Mouse (Mus musculus): ENCODE data around the gene Akt1s1. TPM values are rescaled to one million over a fixed set of nuclear protein-coding genes. Genes with fewer than 3 reads are reported as not detected.

The Akt1s1 gene
- polyA plus RNA-seq, 1 experiment = 930 TPM

DNA sequence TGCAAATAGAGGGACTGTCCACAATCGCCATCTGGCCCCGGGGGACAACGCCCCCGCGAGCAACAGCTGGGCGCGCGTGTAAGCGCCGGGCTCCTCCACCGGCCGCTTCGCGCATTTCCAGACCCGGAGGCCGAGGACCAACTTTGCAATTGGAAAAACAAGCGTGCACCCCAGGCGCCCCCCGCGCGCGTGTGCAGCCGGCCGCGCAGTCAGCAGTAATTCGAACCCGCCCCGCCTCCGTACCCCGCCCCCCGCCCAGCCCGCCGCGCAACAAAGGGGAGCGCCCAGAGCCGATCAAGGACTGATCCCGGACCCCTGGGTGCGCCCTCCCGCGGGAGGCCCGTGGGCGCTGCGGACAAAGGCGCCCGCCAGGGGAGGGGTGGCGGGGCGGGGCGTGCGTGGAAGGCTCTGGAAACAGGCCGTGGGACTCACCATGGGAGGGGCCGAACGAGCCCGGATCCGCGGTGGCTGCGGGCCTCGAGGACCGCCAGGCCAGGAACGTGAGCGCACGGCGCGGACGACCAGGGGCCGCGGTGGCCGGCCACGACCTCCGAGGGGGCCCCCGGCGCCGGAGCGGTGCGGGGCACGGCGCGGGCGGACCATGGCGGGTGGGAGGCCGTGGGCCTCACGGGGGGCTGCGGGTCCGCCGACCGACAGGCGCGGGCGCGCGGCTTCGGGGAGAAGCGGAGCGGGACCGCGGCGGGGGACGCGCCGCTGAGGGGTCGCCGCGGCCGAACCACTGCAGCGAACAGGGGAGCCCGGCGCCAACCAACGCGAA, 20.3 kb downstream of the Akt1s1 start:
- no peak for TF ChIP-seq GATA1 (IDR thresholded peaks at IDR 0.05; ENCODE audit: low read length)

DNA sequence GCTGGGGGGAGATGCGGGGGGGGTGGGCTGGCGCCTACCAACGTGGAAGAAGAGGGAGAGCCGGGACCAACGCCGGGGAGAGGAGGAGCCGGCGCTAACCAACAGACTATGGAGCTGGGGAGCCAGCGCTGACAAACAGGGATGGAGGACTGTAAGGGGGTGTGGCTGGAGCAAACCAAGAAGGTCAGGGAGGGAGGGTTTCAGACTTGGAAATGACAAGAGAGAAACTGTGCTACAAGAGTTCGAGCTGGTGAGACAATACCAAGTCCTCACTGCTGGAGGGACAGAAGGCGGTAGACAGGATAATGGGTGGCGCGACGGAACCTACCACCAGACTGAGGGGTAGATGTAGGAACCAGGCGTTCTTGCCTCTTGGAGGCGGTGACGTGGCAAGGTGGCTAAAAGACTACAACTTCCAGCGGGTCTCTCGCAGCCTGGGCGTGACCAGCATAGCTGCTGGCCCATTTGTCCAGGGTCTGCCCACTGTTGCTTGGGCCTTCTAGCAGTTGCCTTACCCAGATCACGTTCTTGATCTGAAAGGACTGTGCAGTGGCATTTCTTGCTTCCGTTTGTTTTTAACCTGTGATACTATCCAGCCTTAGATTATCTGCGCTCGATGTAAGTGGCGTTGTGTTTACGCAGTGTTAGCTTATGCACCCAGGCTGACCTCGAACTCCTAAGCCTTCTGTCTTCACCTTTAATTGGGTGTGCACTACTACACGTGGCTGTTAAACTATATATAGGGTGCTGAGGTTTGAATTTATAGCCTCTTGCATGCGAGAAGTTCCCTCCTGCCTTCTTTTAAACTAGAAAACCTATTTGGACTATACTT, 21.1 kb downstream of the Akt1s1 start, which contains the start of gene Ptov1:
Gene Ptov1 (minus strand): TSS at position 92 of the 832 bp plus-strand sequence.
- TF ChIP-seq GATA1 (IDR thresholded peaks at IDR 0.05; ENCODE audit: low read length) = no peak

DNA sequence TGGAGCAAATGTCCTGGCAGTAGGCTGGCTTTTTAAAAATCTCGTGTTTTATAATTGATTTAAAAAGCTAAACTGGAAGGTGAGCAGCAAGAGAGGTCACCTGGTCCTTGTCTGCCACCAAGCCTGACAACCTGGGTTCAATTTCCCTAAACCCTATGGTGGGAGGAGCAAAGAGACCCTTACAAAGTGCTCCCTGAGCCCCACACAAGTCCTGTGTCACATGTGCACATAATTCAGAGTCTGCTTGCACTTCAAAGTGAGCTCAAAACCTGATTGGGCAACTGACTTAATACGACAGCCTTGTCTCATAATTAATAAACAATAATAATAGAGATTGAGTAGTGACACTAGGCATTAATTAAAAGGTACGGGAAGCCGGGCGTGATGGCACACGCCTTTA, 21.8 kb downstream of the Akt1s1 start:
- TF ChIP-seq GATA1 (IDR thresholded peaks at IDR 0.05; ENCODE audit: low read length) = no peak

DNA sequence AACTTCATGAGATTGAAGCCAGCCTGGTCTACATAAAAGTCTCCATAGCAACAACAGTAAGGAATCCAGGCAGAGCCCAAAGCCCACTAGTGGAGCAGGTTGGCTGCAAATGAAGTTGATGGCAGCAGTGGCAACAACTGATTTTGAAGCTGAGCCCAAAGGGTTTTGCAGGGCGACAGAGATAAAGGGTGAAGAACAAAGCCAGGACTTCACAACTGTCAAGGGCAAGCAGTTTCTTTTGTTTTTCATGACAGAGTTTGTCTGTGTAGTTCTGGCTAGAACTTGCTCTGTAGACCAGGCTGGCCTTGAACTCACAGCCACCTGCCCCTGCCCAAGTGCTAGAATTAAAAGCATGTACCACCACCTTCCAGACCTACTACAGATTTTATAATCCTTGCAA, 22.4 kb downstream of the Akt1s1 start:
- no peak for TF ChIP-seq GATA1 (IDR thresholded peaks at IDR 0.05; ENCODE audit: low read length)

DNA sequence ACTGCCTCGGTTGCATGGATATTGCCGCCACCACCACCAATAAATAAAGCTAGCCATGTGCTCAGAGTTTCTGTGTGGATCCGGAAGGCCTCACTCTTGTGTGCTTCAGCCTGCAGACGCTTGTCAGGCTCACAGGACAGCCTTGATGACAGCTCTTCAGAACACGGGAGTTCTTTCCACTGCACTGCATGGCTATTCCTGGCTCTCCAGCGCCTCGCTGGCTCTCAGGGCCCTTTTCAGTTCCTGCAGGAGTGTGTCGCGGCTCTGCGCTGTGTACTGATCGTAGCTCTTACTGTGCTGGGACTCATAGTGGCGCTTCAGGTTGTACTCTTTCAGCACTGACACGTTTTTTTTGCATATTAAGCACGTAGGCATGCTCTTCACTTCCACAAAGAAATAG, 29.0 kb downstream of the Akt1s1 start:
- TF ChIP-seq GATA1 (IDR thresholded peaks at IDR 0.05; ENCODE audit: low read length) = no peak

DNA sequence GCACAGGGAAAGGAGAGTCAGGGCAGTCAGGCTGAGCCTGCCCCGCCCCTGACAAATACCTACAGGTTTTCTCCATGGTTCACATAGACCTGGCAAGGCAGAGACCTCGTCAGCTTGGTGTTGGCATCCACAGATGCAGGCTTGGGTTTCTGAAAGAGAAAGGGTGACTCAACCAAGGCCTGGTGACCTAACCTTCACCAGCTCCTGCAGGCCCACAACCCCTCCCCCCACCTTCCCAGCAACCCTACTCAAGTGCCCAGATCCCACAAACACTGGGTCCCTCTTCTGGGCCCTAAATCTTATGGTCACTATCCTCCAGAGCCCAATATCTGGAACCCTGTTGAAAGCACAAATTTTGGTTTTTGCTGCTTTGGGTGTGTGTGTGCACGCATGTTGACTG, 34.2 kb downstream of the Akt1s1 start:
- TF ChIP-seq GATA1 (IDR thresholded peaks at IDR 0.05; ENCODE audit: low read length) = no peak

DNA sequence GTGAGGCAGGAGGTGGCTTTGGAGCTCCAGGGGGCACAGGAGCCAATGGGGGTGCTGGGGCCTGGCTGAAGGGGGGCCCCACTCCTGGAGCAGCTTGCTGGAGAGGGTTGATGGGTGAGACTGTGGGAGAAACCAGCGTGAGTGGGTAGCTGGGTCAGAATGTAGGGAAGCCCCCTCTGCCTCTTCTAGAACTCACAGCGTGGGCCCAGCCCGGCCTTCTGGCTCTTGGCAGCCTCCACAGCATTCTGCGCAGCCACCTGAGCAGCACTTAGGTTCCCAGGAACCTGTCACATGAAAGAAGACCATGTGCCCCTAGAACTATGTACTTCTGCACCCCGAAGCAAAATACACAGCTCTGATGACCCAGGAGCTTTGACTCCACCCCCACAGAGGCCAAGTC, 35.8 kb downstream of the Akt1s1 start:
- no peak for TF ChIP-seq GATA1 (IDR thresholded peaks at IDR 0.05; ENCODE audit: low read length)

DNA sequence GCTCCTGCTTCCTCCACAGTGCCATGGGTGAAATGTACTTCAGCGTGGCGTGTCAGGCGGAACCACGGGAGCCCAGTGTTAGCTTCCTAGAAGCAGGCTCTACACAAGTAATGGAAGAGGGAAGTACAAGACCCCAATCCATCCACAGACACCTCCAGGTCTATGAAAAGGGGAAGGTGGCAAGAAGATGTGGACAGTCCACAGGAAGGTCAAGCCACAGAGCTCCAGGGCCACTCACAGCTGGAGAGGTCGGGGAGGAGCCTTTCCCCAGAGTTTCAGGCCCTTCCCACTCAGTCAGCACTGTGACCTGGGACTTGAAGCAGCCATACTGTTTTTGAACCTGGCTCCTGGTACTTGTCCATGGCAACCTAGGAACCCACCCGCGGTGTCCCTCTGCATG, 38.2 kb downstream of the Akt1s1 start:
- TF ChIP-seq GATA1 (IDR thresholded peaks at IDR 0.05; ENCODE audit: low read length) = no peak

DNA sequence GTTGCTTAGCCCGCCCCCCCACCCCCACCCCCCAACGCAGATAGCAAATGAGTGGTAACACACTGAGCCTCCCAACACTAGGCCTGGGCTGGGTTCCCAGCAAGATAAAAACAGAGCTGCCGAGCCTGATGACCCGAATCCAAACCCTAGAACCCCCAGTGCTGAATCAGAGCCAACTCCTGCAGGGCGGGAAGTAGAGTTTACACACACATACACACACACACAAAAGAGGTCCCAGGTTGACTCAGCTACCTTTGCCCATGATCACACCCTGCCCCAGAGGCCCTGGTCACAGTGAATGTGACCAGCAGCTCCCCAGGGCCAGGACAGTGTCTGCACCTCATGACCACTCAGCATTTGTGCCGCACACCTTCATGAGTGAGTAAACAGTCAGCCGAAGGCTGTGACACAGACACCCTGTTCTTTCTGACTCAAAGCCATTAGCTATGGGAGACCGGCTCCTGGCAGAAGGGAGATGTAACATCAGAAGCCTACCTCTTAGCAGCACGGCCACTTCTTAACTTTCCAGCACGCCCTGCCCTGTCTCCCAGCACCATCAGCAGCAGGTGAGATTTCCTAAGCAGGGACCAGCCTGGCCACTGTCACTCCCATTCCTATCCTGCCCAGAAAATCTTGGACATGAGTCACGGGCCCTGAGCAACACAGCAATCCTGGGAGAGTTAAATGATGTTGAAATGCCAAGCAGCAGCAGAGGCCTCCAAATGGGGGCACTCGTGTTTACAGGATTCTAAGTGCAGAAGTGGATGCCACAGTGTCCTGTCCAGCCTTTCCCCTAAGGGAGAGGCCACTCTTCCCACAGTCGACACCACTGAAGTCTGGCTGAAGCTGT, 39.7 kb downstream of the Akt1s1 start:
- no peak for TF ChIP-seq GATA1 (IDR thresholded peaks at IDR 0.05; ENCODE audit: low read length)

DNA sequence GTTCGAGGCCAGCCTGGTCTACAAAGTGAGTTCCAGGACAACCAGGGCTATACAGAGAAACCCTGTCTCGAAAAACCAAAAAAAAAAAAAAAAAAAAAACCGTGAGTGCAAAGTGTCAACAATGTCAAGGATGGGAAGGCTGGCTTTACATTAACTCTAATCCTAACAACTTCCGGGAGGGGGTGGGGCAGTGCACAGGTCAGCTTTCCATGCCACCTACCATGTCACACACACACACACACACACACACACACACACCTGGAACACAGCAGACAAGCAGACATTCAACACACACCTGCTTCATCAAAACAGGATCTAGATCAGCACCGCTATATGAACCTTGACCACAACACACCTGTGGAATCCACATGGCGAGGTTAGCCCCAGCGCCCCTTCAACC, 41.4 kb downstream of the Akt1s1 start:
- no peak for TF ChIP-seq GATA1 (IDR thresholded peaks at IDR 0.05; ENCODE audit: low read length)

DNA sequence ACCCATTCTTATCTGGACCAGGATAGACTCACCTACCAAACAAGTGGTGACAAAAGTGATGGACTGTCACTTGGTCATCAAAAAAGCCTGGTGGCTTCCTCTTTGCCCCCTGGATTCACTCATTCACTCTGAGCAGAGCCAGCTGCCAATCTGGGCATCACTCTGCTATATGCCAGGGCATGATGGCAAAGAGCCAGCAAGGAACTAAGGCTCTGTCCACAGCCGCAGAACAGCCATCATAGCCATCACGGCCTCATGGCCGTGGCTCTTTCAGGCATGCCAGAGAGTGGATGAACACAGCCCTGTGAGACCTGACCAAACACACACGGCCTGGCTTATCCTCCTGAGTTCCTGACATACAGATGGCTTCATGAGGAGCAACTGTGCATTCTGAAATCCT, 41.9 kb downstream of the Akt1s1 start:
- TF ChIP-seq GATA1 (IDR thresholded peaks at IDR 0.05; ENCODE audit: low read length) = no peak

DNA sequence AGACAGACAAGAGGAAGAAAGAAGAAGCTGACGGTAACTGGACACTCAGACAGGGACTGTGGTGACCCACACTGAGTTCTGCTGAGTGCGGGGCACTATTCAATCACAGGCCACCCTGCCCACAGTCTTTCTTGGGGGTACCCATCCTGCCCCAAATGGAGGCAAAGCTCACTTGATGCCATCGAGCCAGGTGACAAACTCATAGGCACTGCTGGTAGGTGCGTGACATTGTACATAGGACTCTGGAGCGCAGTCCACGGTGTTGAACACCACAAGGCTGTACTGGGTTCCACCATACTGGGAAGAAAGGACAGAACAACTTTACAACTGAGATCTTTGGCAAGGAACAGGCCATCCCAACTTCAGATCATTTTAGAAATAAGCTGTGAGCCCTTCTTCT, 42.8 kb downstream of the Akt1s1 start:
- no peak for TF ChIP-seq GATA1 (IDR thresholded peaks at IDR 0.05; ENCODE audit: low read length)

DNA sequence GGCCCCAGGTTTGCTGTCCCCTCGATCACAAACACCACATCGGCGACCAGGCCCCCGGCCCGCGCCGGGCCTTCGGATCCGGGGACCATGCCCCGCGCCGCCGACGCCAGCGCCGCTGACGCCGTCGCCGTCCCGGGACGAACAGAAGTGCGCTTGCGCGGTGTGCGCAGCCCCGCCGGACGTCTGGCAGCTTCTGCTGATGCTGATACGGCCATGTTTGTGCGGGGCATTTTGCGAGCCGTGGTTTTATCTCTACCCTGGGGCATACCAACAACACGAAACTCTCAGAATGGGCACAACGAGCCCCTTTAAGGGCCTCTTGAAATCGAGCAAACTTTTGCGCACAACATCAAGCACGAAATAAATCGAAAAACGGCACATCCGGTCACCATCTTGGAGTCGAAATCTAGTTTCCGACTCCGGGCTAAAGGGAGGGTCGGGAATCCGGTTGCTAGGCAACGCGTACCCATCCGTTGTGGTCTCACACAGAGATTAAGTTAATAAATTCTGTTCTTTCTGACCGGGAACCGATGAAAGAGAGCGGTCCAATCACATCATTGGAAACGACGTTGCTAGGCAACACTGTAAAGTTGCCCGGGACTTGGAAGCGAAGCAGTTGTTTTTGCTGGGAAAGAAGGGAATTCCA, 43.6 kb downstream of the Akt1s1 start, which contains the start of gene Med25:
Gene Med25 (minus strand): TSS at position 437 of the 646 bp plus-strand sequence.
- no peak for TF ChIP-seq GATA1 (IDR thresholded peaks at IDR 0.05; ENCODE audit: low read length)

DNA sequence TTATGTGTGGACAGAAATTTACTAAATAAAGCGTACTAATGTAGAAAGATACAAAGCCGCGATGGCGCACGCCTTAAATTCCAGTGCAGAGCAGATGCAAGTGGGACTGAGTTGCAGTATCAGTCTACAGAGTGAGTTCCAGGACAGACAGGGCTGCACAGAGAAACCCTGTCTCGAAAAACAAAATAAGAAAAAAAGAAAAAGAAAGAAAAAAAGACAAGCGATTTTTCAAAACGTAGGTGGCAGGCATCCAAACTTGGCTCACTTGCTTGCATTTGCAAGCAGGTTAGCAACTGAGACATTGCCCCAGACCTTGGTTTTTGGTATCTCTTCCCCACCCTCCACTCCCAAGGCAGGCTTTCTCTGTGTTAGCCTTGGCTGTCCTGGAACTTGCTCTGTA, 44.4 kb downstream of the Akt1s1 start:
- TF ChIP-seq GATA1 (IDR thresholded peaks at IDR 0.05; ENCODE audit: low read length) = no peak

DNA sequence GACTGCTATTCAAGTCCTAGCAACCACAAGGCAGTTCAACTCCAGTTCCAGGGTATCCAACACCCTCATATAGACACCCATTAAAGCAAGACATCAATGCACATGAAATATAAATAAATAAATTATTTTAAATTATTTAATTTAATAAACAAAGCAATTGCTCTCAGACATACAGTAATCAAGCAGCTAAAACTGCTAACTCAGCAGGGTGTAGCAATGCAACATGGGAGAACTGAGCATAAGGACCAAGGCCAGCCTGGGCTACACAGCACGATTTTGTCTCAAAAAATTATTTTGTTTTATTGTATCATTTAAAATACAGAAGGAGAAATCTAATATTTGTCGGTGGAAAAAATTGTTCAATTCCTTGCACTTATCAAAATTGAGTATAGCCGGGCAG, 45.4 kb downstream of the Akt1s1 start:
- no peak for TF ChIP-seq GATA1 (IDR thresholded peaks at IDR 0.05; ENCODE audit: low read length)

Measured in G1E-ER4 (cell line).